11 mouse cellular contexts compared by ENCODE assay signal in the genomic region with DNA sequence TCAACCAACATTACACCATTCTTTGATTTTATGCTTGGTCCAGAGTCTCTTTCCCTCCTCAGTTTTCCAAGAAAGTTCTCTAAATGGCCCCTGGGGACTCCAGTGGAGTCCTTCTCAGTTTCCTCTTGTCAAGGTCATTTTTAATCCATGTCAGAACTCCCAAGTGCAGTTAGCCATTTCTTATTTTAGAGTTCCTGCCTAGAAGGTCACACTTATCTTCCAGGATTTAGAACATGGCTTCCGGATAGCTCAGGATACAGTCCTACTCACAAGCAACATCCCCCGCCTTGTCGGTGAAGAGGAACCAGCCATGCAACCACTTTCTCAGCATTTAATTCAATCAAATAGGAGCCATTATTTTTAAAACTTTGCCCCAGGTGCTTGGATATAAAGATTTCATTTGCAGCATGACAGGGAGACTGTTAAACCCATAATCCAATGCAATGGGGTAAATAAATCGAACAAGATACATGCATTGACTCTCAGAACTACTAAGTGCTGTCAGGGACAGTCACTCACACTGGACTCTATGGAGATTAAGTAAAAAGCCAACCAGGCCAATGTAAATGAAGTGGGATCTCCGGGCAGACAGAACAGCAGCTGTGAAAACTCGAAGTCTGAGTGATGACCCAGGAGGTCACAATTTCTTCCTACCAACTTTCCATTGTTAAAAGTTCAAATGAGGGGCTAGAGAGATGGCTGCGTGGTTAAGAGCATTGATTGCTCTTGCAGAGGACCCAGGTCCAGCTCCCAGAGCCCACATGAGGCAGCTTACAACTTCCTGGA. TPM values are rescaled to one million over a fixed set of nuclear protein-coding genes. Genes with fewer than 3 reads are reported as not detected.
DNase-seq lines count a peak whose midpoint lies in the region; ATAC-seq and TF ChIP-seq lines count a peak whose summit lies in the region.
"Had no signal": no experiment of that assay in that cellular context is flagged by ENCODE, and none has a peak within 500 bp of the region (broad histone marks: within the 10 kb centered on the region; RNA-seq: fewer than 3 reads in every experiment).

No protein-coding gene starts in this region.

- TF ChIP-seq CTCF in liver, adult 2 months (IDR thresholded peaks at IDR 0.05; ENCODE audit: low read depth, low read length) = no peak
- no peak for TF ChIP-seq CTCF in cerebellum, adult 2 months (IDR thresholded peaks at IDR 0.05; ENCODE audit: borderline replicate concordance, insufficient read depth, low read depth, low read length)

- H3K4me3 ChIP-seq in liver, adult 2 months (ENCODE audit: insufficient read depth, low read depth, low read length) = no peak overlapping the region
- H3K4me3 ChIP-seq in liver, embryonic 11.5 days (ENCODE audit: low read depth, low read length) = no peak overlapping the region
- H3K4me3 ChIP-seq in embryonic facial prominence, embryonic 13.5 days = no peak overlapping the region
- no peak overlapping the region for H3K4me3 ChIP-seq in hindbrain, embryonic 12.5 days
- H3K4me3 ChIP-seq in cerebellum, adult 2 months (replicated peaks; ENCODE audit: insufficient read depth, low read depth, low read length) = no peak overlapping the region
- H3K4me3 ChIP-seq: forebrain, embryonic 13.5 days had no signal

- no peak for TF ChIP-seq POLR2A in liver, adult 2 months (IDR thresholded peaks at IDR 0.05; ENCODE audit: extremely low read depth, insufficient read depth, low read length)
- no peak for TF ChIP-seq POLR2A in cerebellum, adult 2 months (IDR thresholded peaks at IDR 0.05; ENCODE audit: borderline replicate concordance, insufficient read depth, low read length)

- no peaks in the 10 kb centered on the region for H3K79me2 ChIP-seq in liver, adult 2 months (ENCODE audit: control insufficient read depth, insufficient read depth, low read length)

- ATAC-seq in liver, embryonic 11.5 days (replicated peaks; ENCODE audit: low FRiP score) = no peak
- ATAC-seq in embryonic facial prominence, embryonic 13.5 days (ENCODE audit: insufficient number of reproducible peaks, insufficient read depth, low FRiP score, low TSS enrichment, low read depth) = no peak
- ATAC-seq in hindbrain, embryonic 12.5 days (ENCODE audit: low FRiP score) = peak; percentile 23; the same call in 1 of the 2 replicates
- ATAC-seq in erythroid progenitor cell, adult 5-6 weeks (replicated peaks; ENCODE audit: low FRiP score, poor library complexity, severe bottlenecking) = no peak

- H3K27me3 ChIP-seq in liver, adult 2 months (ENCODE audit: control insufficient read depth, insufficient read depth, low read length) = no peaks in the 10 kb centered on the region
- H3K27me3 ChIP-seq in liver, embryonic 11.5 days (replicated peaks; ENCODE audit: control insufficient read depth, insufficient read depth, low read length) = no peaks in the 10 kb centered on the region
- no peaks in the 10 kb centered on the region for H3K27me3 ChIP-seq in embryonic facial prominence, embryonic 13.5 days
- no peaks in the 10 kb centered on the region for H3K27me3 ChIP-seq in hindbrain, embryonic 12.5 days
- H3K27me3 ChIP-seq in cerebellum, adult 2 months (ENCODE audit: control insufficient read depth, insufficient read depth, low read length) = no peaks in the 10 kb centered on the region
- H3K27me3 ChIP-seq: forebrain, embryonic 13.5 days had no signal

- WGBS in liver, adult 2 months = 73% methylated on average over 7 of the region's 7 CpGs
- WGBS in liver, embryonic 11.5 days = 64% methylated on average over 7 of the region's 7 CpGs
- 67% methylated on average over 7 of the region's 7 CpGs for WGBS in embryonic facial prominence, embryonic 13.5 days
- WGBS in hindbrain, embryonic 12.5 days = 56% methylated on average over 7 of the region's 7 CpGs
- 64% methylated on average over 7 of the region's 7 CpGs for WGBS in cerebellum, adult 2 months

- H3K27ac ChIP-seq in liver, adult 2 months (replicated peaks; ENCODE audit: insufficient read depth, low read depth, low read length) = peak overlapping the region; percentile 60
- no peak overlapping the region for H3K27ac ChIP-seq in liver, embryonic 11.5 days (ENCODE audit: low read depth, low read length)
- H3K27ac ChIP-seq in embryonic facial prominence, embryonic 13.5 days = no peak overlapping the region; the same call in 1 of the 2 replicates
- H3K27ac ChIP-seq in hindbrain, embryonic 12.5 days = peak overlapping the region; percentile 37; the same call in 1 of the 2 replicates
- H3K27ac ChIP-seq in cerebellum, adult 2 months (ENCODE audit: insufficient read depth, low read length) = no peak overlapping the region
- H3K27ac ChIP-seq: forebrain, embryonic 13.5 days had no signal

- no peak overlapping the region for H3K4me2 ChIP-seq in liver, embryonic 11.5 days
- H3K4me2 ChIP-seq in embryonic facial prominence, embryonic 13.5 days = 0 out of 2 replicates have a peak overlapping the region, but pooled peaks have one; percentile 20
- H3K4me2 ChIP-seq in hindbrain, embryonic 12.5 days (replicated peaks) = no peak overlapping the region
- H3K4me2 ChIP-seq: forebrain, embryonic 13.5 days had no signal

- H3K36me3 ChIP-seq in liver, adult 2 months (ENCODE audit: control insufficient read depth, insufficient read depth, low read length) = no peaks in the 10 kb centered on the region
- no peaks in the 10 kb centered on the region for H3K36me3 ChIP-seq in liver, embryonic 11.5 days (ENCODE audit: control insufficient read depth, insufficient read depth, low read length)
- H3K36me3 ChIP-seq in embryonic facial prominence, embryonic 13.5 days = no peaks in the 10 kb centered on the region
- no peaks in the 10 kb centered on the region for H3K36me3 ChIP-seq in hindbrain, embryonic 12.5 days

- no peak for DNase-seq in liver, adult 2 months (ENCODE audit: extremely low read depth, low read depth, low spot score)
- DNase-seq in liver, embryonic 11.5 days (ENCODE audit: low spot score) = no peak
- DNase-seq in kidney, postnatal 36 days = peak; percentile 20 to 57
- no peak for DNase-seq in layer of hippocampus, adult 9-11 months
- DNase-seq in cerebellum, adult 2 months = no peak
- DNase-seq: cerebellum, adult 11-12 months; layer of hippocampus, postnatal 36 days had no signal

- H3K9me3 ChIP-seq in liver, embryonic 11.5 days (ENCODE audit: control insufficient read depth, low read length) = no peaks in the 10 kb centered on the region
- H3K9me3 ChIP-seq in embryonic facial prominence, embryonic 13.5 days = no peaks in the 10 kb centered on the region
- H3K9me3 ChIP-seq in hindbrain, embryonic 12.5 days (replicated peaks) = no peaks in the 10 kb centered on the region
- H3K9me3 ChIP-seq: forebrain, embryonic 13.5 days had no signal

- H3K4me1 ChIP-seq in liver, adult 2 months (ENCODE audit: control insufficient read depth, insufficient read depth, low read length) = peaks cover 7% of the 10 kb centered on the region
- peaks cover 5% of the 10 kb centered on the region; the same call in 1 of the 2 replicates for H3K4me1 ChIP-seq in liver, embryonic 11.5 days (replicated peaks; ENCODE audit: control insufficient read depth, insufficient read depth, low read length)
- peaks cover 5% of the 10 kb centered on the region for H3K4me1 ChIP-seq in embryonic facial prominence, embryonic 13.5 days
- H3K4me1 ChIP-seq in hindbrain, embryonic 12.5 days = peaks cover 13% of the 10 kb centered on the region
- no peaks in the 10 kb centered on the region; the same call in 1 of the 2 replicates for H3K4me1 ChIP-seq in cerebellum, adult 2 months (ENCODE audit: control insufficient read depth, insufficient read depth, low read length)

- H3K9ac ChIP-seq in liver, adult 2 months (ENCODE audit: low read depth, low read length) = no peak overlapping the region
- no peak overlapping the region for H3K9ac ChIP-seq in liver, embryonic 11.5 days (ENCODE audit: low read depth, low read length)
- H3K9ac ChIP-seq in embryonic facial prominence, embryonic 13.5 days = no peak overlapping the region
- no peak overlapping the region for H3K9ac ChIP-seq in hindbrain, embryonic 12.5 days
- H3K9ac ChIP-seq: forebrain, embryonic 13.5 days had no signal

RNA-seq across cellular contexts. Expression of gene Nostrin, which starts 6.0 kb away (rescaled TPM):
- 19.8 and 38.1 TPM in 2 replicates for total RNA-seq in liver, adult 2 months (2014; rRNA removed)
- polyA plus RNA-seq in liver, adult 2 months (2012; rRNA removed) = 2.4 and 3.2 TPM in 2 replicates
- polyA plus RNA-seq in liver, embryonic 11.5 days (2014; fragmentation: Nextera tagmentation; extraction: Ambion mirVana) = 18.3 and 18.8 TPM in 2 replicates
- 0.34 and 0.50 TPM in 2 replicates for polyA plus RNA-seq in embryonic facial prominence, embryonic 13.5 days (2015; fragmentation: Nextera tagmentation; extraction: Ambion mirVana)
- polyA plus RNA-seq in hindbrain, embryonic 12.5 days (2016; fragmentation: Nextera tagmentation; extraction: Ambion mirVana) = 0.72 and 0.91 TPM in 2 replicates
- total RNA-seq in erythroid progenitor cell, adult 5-6 weeks (2015; ENCODE audit: low replicate concordance) = 0.72 TPM in 1 of 2 replicates, not detected in the other
- not detected in 2 replicates for total RNA-seq in erythroid progenitor cell, adult 5-6 weeks (2017; ENCODE audit: low replicate concordance)
- polyA plus RNA-seq in cerebellum, adult 2 months (2012; rRNA removed) = 3.5 and 3.9 TPM in 2 replicates

Comparison
In these comparisons a context has a peak if more than half of its experiments do, and no peak if none do; other contexts are left out.
1. H3K27ac ChIP-seq: peak in liver, adult 2 months (single experiment) and hindbrain, embryonic 12.5 days (single experiment); none in liver, embryonic 11.5 days (single experiment), embryonic facial prominence, embryonic 13.5 days (single experiment) and cerebellum, adult 2 months (single experiment).
2. DNase-seq: peak in kidney, postnatal 36 days (2 of 2); none in liver, adult 2 months (single experiment), liver, embryonic 11.5 days (single experiment), layer of hippocampus, adult 9-11 months (single experiment) and cerebellum, adult 2 months (0 of 2).